Mouse (Mus musculus) ES-CJ7 (cell line): Measurements from ENCODE around the gene Rtl6.

Source experiments
- DNase-seq: peaks from one replicate; pipeline ENCODE4 v3.0.0; 2011; ENCODE audit warnings: low read depth, low spot score

Rtl6 gene

DNA sequence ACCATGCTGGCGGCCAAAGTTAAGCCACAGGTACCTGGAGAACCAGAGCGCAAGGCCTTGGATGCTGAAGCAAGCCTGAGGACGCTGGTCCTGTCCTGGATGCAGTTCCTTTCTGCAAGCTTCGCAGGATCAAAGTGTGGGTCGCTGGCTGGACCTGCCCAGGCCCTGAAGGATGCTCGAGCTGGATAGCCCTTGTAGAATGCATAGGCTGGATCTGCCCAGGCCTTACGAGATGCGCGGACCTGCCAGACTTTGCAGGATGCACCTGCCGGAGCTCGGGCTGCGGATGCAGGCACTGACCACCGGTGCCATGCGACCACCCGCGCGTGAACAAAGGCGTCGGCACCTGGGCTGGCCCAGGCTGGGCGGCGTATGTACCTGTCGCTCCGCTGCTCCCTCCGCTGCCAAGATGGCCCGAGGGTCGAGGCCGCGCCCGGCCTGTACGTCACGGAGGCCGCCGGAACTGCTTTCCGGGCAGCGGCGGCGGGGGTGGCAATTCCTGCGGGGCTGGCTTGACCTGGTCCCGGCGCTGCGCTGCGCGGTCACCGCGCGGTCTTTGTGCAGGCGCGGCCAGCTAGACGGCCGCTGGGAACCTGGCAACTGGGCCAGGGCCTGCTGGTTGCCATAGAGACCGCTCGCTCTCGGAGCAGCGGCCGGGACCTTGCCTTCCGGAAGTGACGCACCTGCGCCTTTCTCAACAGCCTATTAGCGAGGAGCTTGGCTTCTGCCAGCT lies at the start of gene Rtl6:
Gene Rtl6 (minus strand): TSS at position 635 of the 733 bp plus-strand sequence.
- DNase-seq, result peak; percentile 82

GRCm38 (mm10) chr15:84603267-84603963 lies 45.8 kb upstream of the Rtl6 start:
- no peak for DNase-seq

DNA sequence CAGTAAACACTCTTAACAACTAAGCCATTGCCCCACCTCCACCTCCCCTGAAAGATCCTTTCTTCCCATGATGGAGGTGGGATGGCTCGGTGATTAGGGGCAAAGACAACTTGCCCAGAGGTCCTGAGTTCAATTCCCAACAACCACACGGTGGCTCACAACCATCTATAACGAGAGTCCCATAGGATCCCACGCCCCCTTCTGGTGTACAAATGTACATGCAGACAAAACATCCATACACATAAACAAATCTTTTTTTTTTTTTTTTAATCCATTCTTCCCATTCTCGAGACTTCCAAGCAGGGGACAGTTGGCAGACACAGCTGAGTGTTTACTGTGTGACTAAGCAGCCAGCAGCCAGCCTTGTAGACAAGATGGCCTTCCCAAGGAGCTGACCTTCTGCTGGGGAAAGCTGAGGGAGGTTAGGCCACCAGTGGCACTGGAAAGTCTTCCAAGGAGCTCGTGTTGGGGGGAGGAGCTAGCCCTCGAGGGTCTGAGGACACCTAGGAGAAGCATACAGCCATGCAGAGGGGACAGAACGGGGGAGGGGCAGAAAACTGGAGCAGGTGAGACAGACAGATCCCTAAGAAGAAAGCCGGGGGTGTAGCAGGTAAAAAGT lies 43.5 kb upstream of the Rtl6 start:
- peak; percentile 22 for DNase-seq

DNA sequence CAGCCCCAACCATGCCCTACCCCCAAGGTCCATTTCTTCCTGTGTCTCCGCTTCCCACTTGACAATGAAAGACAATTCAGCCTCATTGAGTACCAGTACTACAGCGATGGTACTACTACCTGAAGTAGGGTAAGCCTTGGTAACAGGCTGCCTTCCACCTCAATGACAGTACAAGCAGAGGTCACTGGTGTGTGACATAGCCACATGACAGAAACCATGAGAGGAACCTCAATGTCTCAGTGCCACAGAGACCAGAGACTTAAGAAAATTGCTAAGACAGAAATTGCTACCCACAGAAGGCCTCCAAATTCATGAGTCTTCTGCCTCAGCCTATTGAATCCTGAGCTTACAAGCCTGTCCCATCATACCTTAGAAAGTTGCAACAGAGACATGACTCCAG lies 41.3 kb upstream of the Rtl6 start:
- DNase-seq, result no peak

- DNase-seq, result no peak
Observed at GRCm38 (mm10) chr15:84597816-84598215, 40.2 kb upstream of the Rtl6 start.

DNA sequence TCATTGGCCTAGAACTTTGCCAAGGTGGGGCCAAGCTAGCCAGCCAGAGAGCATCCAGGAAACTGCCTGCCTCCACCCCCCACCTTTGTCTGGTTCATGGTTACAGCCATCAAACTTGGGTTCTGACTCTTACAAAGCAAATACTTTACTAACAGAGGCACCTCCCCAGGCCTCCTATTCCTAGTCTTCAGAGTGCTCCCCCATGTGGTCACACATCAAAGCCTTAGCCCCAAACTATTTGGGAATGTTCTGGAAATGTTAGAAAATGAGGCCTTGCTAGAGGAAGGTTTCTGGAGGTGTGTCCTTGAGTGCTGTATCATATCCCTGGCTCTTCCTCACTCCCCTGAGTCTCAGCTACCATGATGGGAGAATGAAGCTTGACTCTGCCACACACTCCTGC lies 39.4 kb upstream of the Rtl6 start:
- DNase-seq, result peak; percentile 36

DNA sequence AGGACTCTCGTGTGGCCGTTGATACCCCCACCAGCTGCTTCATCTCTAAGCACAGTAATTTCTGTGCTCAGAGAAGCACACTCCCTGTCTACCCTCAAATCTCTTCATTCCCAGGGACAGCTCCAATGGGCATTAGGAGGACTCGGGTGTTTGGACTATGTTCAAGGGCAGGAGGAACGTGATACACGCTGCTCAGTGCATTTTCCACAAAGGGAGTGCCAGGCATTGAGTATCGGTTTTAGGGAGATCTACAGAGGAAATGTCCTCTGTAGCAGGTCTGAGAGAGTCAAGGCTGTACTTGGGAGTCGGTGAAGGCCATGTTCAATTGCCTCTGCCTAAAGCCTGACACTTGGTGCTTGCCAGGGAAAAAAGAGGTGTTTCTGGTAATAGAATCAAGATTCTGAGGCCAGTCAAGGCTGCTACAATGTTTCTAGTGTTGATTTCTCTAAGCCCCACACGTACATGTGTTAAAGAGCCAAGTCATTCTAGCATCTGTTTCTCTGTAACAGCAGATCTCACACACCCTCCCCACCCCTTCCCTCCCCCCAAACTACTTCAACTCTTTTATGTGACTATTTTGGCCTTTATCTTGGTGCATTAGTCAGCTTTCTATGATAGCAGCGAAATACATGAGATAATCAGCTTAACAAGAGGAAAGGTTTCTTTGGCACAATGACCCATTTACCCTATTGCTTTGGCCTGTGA lies 37.8 kb upstream of the Rtl6 start:
- DNase-seq, result no peak

- DNase-seq, result peak; percentile 24
Observed at GRCm38 (mm10) chr15:84593514-84593913, 35.9 kb upstream of the Rtl6 start.

- DNase-seq, result no peak
Observed at GRCm38 (mm10) chr15:84592240-84592639, 34.6 kb upstream of the Rtl6 start.

- no peak for DNase-seq
Observed at GRCm38 (mm10) chr15:84591573-84592139, 34.0 kb upstream of the Rtl6 start.

- DNase-seq, result no peak
Observed at GRCm38 (mm10) chr15:84588371-84588821, 30.8 kb upstream of the Rtl6 start.

DNA sequence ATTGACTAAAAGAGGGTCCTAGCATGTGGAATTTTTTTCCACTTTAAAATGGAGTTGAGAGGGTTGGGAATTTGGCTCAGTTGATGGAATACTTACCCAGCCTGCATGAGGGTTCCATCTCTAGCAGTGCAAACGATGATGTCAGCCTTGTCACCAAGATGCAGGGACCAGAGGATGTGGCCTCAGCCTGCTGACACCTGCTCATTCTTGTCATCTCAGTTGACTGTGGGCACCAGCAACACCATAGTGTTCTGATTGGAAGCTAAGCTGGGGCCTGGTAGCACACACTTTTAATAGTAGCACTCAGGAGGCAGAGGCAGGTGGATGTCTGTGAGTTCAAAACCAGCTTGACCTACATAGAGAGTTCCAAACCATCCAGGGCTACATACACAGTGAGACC lies 21.0 kb upstream of the Rtl6 start:
- DNase-seq, result no peak

DNA sequence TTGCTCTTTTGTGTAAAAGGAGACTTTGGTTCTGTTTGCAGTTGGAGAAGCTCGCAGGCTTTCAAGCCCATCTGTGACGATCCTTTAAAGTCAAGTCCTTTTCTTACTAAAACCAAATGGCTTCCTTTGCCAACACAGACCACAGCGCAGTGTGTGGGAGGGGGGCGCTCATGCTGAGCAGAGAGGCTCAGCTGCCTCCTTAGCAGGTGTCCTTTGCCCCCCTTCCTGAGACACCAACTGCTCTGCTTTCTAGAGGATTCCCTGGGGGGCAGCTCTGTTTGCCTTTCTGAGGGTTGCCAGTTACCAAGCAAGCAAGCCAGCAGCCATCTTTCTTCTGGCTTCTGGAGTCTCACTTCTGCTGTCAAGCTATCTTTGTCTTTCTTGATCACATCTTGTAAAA lies 19.4 kb upstream of the Rtl6 start:
- no peak for DNase-seq

DNA sequence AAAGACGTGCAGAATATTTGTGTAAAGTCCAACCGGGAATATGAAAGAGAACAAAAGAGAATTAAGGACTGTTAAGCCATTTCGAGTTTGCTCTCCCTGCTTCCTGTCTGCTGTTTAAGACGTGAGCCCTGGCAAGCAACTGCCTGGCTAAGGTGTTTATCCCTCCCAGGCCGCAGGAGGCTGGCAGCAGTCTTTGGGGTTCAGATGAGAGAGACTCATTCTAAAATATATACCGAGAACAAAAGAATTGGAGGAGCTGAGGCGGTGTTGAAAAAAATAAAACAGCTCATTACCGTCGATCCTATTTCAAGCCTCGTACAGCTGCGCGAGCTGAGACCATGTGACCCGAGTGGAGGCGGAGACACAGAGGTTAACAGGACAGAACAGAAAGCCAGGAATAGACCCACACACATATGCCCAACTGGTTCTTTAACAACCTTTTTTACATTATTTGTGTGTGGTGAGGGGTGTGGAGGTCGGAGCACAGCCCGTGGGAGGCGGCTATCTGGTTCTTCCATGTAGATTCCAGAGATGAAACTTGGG lies 9.0 kb upstream of the Rtl6 start:
- peak; percentile 24 for DNase-seq

GRCm38 (mm10) chr15:84561501-84561900 lies 3.9 kb upstream of the Rtl6 start:
- no peak for DNase-seq

DNA sequence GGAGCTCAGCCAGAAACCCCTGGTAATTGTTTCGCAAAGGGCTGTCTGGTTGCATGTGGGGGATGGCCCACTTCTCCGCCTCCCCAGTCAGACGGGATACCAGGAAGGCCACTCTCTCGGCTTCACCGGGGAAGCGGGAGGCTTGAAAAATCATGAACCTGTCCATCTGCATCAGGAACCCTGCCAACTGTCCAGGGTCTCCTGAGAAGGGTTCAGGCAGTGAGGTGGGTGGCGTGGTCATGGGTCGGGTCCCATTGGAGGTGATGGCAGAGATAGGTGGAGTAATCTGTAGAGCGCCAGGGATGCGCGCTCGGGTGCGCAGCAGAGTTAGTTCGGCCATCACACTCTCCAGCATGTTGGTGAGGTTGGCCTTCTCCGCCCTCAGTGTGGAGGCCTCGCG lies 949 bp downstream of the Rtl6 start:
- DNase-seq, result peak; percentile 14

GRCm38 (mm10) chr15:84551065-84551464 lies 6.6 kb downstream of the Rtl6 start:
- DNase-seq, result no peak

DNA sequence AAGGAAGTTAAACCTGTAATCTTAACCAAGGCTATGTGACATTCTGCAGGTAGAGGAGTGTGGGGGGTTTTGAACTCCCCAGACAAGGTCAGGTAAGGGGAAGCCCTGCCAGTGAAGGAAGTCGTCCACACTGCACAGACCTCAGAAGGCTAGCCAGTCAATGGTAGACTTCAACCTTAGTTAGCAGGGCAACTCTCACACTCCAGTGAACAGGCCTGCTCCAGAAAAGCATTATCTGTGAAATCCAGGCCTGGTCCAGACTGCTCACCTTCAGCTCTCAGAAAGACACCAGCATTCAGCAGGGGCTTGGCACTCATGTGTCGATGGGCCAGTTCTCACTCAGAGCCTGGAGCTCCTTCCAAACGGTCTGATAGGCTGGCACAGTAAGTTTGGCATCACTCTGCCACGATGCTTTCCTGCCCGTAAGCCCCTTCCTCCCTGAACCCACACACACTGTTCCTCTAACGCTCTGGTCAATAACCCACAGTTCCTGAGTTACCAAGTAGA lies 8.3 kb downstream of the Rtl6 start:
- DNase-seq, result no peak

DNA sequence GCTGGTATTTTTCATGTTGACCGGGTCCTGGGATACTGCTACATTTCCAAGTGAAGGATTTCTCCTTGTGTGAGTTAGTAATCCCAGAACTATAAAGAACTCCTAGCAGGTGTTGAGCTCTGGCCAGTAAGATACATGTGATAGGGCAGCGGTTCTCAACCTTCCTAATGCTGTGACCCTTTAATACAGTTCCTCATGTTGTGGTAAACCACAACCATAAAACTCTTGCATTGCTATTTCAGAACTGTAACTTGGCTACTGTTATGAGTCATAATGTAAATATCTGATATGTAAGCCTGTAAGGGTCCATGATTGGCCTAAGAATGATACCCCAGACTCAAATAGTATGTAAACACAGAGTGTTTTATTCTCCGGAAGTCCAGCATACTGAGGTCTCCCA lies 11.6 kb downstream of the Rtl6 start:
- DNase-seq, result no peak

- DNase-seq, result no peak
Observed at GRCm38 (mm10) chr15:84541175-84541574, 16.4 kb downstream of the Rtl6 start.

- DNase-seq, result peak; percentile 21
Observed at GRCm38 (mm10) chr15:84538974-84539588, 18.5 kb downstream of the Rtl6 start.
